Mouse (Mus musculus) ES-Bruce4 (cell line): Measurements from ENCODE around the gene Hkdc1.

Experiments used
- CTCF ChIP-seq: IDR thresholded peaks from one replicate; pipeline ENCODE4 v1.8.1; 2011; ENCODE audit warnings: low read depth, low read length
- EP300 ChIP-seq: IDR thresholded peaks from 2 replicates; pipeline ENCODE4 v1.6.1; 2011; ENCODE audit warnings: low read depth, low read length; ENCODE audit not compliant: insufficient read depth
- POLR2A ChIP-seq: IDR thresholded peaks from one replicate; pipeline ENCODE4 v1.8.1; 2011; ENCODE audit warnings: low read length; ENCODE audit not compliant: insufficient read depth

DNA sequence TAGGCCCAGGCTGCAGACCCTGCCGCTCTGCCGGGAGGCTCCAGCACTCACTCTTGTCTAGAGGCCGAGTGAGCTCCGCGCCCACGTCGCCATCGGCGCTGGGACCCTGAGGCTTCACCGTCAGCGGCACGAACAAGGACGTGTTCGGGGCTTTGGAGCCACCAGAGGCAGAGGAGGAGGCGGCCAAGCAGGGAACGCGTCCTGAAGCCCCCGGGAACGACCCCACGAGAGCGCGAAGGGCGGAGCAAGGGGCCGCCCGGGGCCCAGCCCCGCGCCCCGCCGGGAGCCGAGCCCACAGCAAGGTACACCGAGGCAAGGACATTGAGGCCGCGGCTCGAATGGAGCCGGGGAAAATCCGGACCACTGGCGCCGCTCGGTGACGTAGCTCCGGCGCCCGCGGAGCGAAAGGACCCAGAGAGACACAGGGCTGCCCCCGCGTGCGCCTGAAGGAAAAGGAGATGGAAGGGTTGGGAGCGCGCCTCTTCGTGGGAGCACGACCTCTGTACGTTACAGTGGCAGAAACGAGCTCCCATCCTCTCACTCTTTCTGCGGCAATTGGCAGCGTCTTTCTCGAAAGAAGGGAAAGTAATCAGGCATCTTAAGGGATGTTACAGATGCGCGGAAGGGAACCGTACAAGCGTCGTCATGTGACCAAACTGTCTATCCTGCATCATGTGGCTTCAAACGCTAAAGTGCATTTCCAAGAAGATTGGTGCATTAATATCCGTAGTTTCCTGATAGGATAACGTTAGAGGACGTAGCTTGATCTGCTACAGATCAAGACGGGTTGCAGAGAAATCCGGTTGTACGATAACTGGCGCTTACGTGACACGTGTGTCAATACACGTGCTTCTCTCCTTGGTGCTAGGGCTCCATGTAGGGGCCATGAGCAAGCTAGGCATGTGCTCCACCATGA lies 27.3 kb upstream of the Hkdc1 start, which contains the start of the genes 4930507D05Rik and Supv3l1:
- no peak for TF ChIP-seq EP300
- no peak for TF ChIP-seq POLR2A
- TF ChIP-seq CTCF = no peak
